Mouse (Mus musculus) mature B cell (primary cell): ENCODE measurements around the gene Negr1.

ENCODE experiments used
- in situ Hi-C: fragments of 300-500 bp; cut with MboI; formaldehyde crosslinking; loops from 2 replicates; pipeline ENCODE4 v1.14.3; 2019

The Negr1 gene

DNA sequence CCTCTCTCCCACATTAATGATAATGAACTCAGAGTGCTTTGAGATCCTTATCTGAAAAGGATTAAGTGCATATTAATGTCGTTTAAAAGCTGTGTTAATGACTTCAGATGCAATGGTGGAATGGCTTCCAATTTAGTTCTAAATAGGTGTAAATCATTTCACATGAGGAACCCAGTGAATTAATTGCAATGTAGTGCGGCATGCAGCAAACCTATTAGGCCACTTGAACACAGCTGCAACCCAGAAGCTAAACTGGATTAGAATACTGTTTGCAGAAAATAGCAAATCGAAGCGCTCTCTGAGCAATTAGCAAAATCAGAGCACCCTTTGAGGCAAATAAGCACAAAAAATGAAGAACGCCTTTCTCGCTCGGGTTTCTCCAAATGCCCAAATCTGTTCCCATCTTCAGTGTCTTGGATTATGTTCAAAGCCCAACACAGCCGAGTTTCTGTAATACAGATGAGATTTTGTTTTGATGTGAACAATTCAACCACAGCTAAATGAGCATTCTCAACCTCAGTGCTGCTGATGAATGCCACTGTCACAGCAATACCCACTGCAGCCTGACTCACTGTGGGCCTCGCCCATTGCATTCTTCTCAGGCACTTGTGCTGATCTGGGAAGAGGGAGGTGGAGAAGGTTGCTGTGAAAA, 342.5 kb downstream of the Negr1 start:
- in situ Hi-C loops = no loop called here

DNA sequence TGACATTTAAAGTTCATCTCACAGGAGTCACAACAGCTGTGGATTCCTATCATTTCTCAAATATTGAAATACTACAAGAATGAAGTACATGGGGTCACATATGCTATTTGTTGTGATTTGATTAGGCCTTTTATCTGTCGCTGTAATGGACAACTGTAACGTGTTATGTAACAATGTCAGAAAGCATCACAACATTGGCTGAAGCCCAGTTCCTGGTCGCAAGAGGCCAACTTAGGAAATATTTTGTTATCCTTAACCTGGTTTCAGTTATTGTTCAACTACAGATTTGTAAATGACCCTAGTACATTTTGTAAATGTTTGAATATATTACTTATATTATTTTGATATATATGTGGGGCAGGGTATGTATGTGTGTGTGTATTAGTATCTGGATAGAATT, 351.2 kb downstream of the Negr1 start:
- in situ Hi-C loops = no loop called here

DNA sequence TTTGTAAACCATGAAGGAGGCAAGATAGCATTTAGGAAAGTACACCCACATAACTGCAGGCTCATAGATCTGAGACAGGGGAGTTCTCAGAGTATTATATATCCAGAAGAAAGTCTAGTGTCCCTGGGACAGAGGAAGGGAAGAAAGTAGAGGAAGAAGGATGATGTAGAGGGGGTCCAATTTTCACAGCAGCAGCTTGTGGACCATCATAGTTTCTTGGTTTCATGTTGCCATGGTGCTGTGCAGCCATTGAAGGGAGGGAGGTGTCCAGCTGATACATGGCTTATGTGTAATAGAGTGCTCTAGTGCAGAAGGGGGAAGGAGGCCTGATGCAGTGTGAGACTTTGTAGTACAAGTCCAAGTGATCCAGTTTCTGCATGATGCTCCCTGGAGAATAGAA, 359.8 kb downstream of the Negr1 start:
- in situ Hi-C loops = no loop called here

DNA sequence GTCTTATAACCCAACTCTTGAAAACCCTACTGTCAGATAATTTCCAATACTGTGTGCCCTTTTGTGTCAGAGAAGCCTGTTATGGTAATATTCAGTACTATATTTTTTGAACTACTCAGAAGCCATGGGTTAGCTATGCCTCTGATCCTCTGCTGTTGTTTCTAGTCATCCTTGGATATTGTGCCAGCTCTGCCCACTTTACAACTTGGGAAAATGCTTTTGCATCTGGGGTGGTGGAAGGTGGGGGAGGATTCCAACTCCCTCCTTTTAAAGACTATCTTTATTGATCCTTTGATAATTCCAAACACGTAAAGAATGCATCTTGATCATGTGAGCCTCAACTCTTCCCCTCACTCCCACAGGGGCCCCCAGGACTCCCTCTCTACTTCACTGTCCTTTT, 361.6 kb downstream of the Negr1 start:
- in situ Hi-C loops = no loop called here

DNA sequence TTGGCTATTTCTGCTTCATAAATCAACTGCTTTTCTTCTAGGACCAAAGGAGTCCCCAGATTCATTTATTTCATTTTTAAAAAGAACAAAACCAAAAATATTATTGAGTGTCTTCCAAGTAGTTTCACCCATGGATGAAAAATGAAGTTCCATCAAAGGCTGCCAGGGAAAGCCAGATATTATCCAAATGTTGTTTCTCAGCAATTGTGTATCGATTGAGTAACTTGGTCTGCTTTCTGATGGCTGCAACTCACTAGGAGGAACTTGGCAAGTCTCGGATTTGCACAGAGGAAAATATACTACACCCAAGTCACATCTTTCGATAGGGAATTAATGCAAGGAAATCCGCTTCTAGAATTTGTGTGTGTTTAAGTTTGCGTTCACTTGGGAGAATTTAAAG, 363.5 kb downstream of the Negr1 start:
- in situ Hi-C loops = no loop called here

DNA sequence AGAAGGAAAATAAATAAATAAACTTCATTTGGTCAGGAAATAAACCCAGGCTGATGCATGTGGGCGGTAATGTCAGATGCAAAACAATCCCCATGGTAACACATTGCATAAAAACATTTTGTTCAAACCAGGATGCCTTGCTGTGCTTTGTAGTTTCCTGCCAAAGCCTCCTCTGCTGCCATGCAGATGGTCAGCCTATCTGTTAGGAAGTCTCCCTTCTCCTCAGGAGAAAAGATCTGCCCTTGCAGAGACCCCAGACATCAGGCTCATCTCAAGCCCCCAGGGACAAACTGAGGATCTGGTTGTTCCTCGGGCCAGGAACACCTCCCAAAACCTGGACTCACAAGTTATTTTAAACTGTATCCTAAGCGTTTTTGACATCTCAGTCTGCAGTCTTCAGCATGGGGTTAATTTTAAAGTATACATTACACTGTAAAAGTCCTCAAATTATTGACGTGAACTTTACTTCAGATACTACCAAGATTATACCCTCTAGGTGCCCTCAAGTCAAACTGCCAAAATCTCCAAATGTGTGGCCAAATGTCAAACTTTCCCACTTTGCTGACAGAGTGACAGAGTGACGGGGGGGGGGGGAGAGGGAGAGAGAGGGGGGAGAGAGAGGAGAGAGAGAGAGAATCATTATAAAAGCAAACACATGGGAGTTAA, 366.9 kb downstream of the Negr1 start:
- in situ Hi-C loops = no loop called here

DNA sequence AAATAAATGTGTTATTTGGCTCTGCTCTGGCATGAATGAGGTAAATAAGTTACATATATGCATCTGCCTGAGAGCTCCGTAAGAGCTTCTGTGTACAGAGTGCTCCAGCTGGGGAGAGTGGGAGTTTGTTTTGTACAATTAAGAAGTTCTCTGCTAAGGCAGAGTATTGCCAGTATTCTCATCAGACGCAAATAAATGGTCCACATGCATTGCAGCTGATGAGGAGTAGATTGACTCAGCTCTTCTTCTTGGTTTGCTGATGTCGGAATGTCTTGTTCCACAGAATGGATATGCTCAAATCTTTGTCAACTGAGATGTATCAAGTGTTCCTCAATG, 367.4 kb downstream of the Negr1 start:
- in situ Hi-C loops = no loop called here

DNA sequence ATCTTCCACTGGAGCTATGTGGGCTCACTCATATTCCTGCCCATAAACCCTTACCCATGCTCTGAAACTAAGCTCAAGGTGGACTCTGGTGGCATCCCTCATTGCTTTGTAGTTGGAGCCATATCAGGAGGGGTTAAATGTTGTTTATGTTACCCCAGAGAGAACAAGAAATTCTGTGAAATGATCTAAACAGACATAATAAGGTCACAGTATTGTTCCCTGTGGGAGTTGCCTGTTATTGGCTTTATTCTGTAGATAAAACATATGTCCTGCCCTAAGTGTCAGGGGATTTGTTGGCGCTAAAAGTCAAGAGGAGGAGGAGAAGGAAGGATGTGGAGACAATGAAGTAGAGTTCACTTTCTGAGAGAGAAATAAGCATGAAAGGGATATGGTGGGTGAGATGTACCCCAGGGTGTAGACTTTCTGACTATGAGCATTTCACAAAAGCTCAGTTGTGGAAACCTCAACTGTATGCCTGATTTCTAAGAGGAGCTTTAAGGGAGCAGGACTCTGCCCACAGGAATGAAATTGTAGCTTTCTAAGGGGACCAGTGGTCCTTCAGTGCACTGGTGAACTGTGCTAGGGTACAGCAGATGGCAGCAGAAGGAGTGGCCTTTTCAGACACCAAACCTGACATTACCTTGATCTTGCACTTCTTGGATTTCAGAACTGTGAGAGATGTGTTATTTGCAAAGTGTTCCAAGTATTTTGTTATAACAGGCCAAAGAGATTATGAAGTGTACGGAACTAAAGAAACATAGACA, 368.3 kb downstream of the Negr1 start:
- in situ Hi-C loops = no loop called here

DNA sequence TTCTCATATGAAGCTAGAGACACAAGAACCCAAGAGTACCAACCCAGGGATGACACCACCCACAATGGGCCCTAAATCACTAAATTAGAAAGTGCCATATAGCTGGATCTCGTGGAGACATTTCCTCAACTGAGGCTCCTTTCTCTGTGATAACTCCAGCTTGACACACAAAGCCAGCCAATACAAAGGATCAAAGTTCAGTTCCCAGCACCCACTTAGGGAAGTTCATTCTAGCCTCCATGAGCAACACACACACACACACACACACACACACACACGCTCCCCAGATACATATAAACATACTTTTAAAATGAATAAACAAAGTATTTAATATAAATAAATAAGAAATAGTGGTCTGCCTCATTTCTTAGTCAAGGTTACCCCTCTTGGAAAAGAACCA, 369.4 kb downstream of the Negr1 start:
- in situ Hi-C loops = no loop called here

DNA sequence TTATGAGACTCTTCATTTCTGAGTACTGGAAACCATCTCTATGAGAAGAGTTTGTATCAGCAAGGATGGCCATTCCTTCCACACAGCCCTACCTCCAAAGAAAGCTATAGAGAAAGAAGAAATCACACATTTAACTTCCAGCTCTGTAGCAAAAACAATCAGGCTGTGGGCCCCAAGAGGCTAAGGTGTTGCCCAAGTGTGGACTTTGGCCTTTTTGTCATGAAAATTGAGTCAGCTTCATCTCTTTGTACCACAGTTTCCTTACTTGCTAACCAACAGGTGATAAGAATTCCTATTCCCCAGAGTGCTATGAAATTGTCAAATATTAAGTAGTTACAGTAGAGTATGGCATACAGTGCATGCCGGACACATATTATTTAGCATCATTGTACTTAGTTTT, 369.9 kb downstream of the Negr1 start:
- in situ Hi-C loops = no loop called here

DNA sequence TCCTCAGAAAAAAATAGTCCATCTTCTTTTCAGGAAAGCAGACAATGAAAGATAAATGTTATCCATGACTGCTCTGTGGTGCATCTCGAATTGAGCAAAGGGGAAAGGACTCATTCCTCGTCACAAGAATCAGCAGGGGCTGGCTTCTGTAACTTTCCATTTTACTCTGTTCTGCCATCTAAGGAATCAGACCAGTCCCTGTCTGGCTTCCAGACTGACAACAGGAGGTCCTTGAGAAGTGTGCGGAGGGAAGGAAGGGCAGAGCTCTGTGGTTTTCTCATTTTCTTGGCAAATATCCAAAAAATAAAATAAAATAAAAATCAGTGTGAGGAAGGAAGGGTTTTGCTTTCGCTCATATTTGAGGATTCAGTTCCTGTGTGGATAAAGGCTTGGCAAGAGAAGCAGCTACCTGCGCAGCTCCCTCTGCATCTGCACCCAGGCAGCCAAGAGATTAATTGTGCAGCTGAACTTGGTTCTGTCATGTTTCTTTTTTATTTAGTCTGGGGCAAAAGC, 373.2 kb downstream of the Negr1 start:
- in situ Hi-C loops = no loop called here

DNA sequence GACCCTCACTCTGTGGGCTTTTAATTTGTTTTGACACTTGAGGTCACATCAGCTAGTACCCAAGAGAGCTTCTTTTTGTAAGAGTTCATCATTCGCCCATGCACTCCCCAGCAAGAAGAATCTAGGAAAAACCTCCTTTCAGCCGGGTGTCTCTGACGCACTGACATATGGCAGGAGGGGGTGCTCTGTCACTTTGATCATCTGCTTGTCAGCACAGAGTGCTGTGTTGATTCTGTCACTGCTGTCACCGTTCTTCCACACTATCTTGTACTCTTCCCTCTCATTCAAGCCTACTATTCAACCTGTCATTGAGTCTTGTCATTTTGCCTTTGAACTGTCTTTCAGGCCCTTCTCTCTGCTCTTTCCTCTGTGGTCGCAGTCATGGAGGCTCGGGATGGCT, 385.8 kb downstream of the Negr1 start:
- in situ Hi-C loops = no loop called here

DNA sequence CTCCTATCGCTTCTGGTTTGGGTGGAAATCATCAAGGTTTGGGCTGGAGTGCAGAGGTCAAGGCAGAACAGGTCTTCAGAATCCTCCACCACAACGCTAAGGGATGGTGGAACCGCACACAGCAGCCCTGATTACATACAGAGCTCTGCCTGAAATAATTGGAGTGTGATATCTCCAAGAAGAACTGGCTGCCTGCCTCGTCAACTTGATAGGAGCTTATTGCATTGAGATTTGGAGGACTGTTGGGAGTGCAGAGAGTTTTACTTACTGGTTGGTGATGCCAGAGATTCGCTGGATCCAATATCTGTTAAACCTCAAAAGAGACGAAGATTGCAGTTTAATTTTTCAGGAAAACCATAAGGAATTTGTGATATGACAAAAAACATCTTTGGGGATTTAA, 391.4 kb downstream of the Negr1 start:
- in situ Hi-C loops = no loop called here

DNA sequence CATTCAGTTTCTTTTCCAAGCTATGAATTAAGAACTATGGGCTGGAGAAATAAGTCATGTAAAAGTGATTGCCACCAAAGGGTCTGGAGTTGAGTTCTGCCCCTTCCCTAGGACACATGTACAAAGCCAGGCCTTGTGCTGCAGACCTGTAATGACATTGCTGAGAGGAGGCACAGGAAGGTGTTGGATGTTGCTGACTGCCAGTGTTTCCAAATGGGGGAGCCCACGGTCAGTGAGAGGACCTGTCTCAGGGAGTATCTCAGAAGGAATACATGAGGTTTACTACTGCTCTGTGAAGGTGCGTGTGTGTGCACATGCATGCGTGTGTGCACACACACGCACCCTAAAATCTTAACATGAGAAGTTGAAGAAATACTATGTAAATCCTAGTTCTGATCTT, 393.5 kb downstream of the Negr1 start:
- in situ Hi-C loops = no loop called here

DNA sequence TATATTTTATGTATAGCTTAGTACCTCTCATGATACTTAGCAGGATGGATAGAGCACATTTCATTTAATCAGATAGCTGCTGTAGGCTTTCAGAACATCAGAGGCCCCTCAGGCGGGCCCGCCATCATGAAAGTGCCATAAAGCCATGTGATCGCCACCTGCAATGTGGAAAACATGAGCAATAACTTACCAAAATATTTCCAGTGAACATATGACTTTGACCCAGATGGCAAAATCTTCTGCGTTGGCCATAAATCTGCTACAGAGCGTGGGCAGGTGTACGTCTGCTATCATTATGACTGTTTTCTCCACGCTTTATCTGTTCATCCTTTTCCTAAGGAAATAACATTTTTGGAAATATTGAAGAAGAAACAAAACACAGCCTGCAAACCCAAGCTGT, 397.0 kb downstream of the Negr1 start:
- in situ Hi-C loops = no loop called here

DNA sequence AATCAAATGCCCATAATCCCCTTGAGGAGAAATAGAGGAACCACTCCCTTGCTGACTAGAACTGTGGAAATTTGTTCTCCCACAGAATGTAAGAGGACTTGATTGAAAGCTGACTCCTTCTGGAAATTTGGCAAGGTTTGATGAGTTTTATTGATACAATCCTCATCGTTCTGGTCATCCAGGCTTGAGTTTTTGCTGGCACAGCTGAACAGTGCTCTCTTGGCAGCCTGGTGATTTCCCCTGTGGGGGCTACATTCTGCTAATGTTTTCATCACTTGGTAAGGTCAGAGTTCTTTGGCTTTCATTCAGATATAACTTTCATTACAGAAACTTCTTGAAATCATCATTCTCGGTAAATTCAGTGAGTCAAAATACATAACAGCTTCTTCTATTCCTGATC, 407.2 kb downstream of the Negr1 start:
- in situ Hi-C loops = no loop called here

DNA sequence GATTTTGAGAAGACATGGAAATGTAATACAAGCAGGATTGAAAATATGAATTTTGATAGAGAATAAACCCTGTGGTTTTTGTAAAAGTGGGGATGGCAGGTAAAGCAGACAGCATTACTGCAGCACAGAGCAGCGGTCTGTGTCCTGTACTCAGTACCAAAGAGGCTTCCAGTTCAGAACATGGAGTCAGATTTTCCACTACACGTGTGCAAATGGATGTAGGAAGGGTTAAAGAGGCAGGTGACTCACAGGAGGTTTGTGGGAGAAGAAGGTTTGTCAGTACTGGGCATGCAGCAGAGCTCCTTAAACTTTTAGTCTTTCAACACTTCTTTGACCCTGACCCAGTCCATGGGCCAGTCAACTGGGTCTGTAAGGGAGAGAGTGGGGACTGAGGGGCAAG, 409.5 kb downstream of the Negr1 start:
- in situ Hi-C loops = no loop called here

DNA sequence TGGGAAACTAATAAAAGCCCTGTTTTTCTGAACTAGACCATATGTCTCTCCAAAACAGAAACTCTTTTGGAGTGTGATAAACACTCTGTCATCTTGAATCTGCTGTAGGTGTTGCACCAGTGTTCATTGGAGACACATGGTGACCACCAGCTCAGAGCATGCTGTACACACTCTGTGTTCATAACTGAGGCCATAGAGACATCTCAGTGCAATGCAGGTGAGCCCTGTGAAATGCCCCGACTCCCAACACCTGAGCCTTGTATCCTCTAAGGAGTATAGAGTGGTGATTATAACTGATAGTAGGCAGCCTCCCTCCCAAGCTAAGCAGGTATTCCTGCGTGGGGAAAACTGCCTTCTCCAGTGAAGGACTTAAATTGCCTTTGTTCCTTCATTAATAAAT, 415.2 kb downstream of the Negr1 start:
- in situ Hi-C loops = no loop called here

DNA sequence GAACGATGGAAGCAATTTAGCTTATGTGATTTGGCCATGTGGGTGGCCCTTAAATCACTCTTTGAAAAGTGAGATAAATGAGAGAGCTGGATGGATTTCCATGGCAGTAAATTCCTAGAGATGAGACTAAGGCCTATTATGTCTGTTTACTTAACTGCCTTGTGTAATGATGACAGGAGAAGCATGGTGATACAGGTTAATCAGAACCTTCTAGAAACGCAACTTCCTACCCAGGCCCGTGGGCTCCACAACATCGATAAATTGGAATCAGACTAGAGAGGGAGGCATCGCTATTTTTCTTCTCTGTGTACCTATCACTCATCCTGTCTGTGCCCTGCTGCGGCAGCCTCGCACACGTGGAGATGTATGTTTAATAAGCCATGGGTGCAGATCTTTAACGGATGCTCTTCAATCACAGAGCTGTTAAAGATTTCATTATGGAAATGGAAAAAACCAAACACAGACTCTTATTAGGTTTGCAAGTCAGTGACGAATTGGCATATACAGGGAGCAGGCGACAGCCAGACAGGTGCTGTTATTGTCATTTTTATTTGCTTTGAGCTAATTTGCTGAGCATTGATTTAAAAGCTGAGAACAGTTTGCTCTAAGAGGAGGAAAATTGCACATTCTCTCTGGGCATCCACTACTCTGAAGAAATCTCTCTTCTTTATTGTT, 418.6 kb downstream of the Negr1 start:
- in situ Hi-C loops = no loop called here

DNA sequence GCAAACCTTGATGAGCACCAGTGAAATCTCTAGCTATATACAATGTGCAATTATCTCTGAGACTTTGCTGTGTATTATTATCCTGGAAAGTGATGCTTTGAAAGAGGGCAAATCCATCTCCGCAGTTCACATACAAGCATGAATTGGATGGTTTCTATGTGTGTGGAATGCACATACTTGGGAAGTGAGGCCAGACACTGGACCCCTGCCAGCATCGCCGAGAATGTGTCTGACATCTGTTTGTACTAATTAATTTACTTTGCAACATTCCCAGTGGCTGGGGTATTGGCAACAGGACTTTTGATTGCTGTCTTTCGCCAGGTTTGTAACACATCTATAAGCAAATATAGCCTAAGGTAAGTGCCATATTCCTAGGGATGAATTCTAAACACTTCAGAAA, 420.5 kb downstream of the Negr1 start:
- in situ Hi-C loops = no loop called here

DNA sequence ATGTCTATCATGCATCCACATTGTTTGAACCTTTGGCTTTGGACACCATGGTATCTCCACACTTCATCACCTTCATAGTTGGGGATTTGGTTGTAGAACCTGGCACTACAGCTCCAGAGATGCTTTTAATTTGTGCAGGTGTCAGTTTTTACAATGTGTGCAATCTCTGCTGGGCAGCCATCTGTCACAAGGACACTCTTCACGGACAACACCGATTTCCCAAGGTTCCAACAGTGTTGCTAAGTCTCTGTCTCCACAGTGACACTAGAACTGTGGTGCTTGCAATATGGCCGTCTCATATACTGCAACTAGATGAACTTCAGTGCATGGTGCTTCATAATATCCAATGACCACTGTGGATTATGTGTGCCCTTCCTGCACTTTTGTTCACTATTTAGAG, 425.5 kb downstream of the Negr1 start:
- in situ Hi-C loops = no loop called here

DNA sequence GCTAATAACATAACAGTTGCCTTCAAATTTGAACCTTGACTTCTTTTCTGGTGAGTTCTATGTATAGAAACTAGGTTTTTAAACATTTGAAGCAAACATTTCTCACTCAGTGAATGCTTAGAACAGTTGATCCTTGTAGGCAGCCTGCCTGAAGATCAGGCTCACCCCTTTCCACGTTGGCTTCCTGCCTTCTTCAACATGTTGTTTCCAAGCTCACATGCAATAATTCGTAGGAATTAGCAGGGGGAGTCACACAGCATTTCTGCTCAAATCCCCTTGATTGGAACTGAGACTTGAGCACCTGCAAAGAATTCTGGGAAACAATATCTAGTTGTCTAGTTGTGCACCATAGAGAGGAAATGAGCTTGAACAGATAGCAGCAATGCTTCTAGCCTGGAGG, 430.6 kb downstream of the Negr1 start:
- in situ Hi-C loops = no loop called here

DNA sequence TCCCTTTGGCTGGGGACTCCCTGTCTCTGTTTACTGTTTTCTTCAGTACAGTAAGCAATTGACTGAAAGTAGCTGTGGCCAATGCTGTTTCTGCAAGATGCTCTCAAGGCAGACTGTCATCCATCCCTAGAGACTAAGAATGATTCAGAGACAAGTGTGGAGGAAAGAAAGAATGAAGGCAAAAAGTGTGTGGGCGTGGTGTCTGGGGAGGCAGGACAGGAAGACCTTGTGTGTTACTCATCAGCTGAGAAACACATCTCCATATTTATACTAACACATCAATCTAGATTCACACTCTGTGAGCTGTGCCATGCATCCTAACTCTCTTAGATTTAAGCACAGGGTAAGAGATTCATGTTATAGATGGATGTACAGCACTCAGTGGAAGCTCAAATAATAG, 431.2 kb downstream of the Negr1 start:
- in situ Hi-C loops = no loop called here
